Mouse (Mus musculus) erythroid progenitor cell, adult 5-6 weeks (primary cell): ENCODE results near the gene Skida1. TPM values are rescaled to one million over a fixed set of nuclear protein-coding genes. Genes with fewer than 3 reads are reported as not detected.

Experiments
- ATAC-seq: replicated peaks from 2 replicates; pipeline ENCODE4 v1.8.0; 2016; ENCODE audit warnings: moderate number of reproducible peaks, mild to moderate bottlenecking, moderate TSS enrichment, inconsistent platforms; ENCODE audit not compliant: poor library complexity, low FRiP score, severe bottlenecking
- total RNA-seq, 2 experiments: library from RNA; stranded (forward) in 1 of 2; stranded (reverse) in 1 of 2; fragments of 150-400 nt in 1 of 2; fragments of 186-747, 209-891 nt in 1 of 2; gene quantifications; 2 replicates each; pipeline versions ENCODE4 v1.2.3 to v1.2.4; 2015 to 2017; ENCODE audit warnings: low replicate concordance in 2 of 2

Gene Skida1
- total RNA-seq, 2 experiments from 2014 or later = not detected

GRCm38 (mm10) chr2:18040347-18041160, 8.3 kb downstream of the Skida1 start:
- no peak for ATAC-seq

DNA sequence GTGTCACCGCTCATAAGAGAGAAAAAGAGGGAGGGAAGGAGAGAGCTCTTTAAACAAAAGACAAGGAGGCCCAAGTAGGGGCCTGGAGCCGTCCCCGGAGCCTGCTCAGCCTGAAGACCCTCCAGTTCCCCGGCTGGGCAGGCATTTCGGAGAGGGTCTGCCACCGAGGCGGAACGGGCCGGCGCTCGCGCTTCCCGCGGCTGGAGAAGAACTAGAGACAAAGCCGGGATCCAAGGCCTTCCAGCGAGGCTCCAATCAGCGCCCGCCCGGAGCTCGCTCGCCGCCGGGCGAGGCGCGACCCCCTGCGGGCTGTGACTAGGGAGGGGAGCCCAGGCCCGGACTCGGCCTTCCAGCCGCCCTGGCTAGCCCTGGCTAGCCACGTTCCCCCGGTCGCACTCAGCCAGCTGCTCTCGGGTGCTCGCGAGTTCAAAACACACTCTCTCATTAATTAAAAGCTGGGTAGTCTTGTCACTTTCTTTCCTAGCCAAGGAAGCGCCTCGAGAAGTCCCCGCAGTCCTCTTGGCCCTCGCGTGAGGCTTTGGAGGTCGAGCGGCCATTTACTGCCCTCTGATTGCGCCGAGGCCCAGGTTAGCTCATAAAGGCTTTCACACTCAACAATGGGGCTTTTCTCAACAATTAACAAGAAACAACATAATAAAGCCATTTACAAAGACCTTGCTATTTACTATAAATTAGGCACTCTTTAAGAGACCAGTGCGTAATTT, 9.1 kb downstream of the Skida1 start:
- ATAC-seq = no peak

- ATAC-seq = no peak
These were observed 9.9 kb downstream of the Skida1 start for GRCm38 (mm10) chr2:18038895-18039371.

- no peak for ATAC-seq
These were observed 10.6 kb downstream of the Skida1 start for GRCm38 (mm10) chr2:18038141-18038752.

GRCm38 (mm10) chr2:18037491-18037890, 11.4 kb downstream of the Skida1 start, which contains the start of gene A930004D18Rik:
Gene A930004D18Rik (minus strand): TSS chr2:18037737.
- no peak for ATAC-seq

- ATAC-seq = no peak
These were observed 14.2 kb downstream of the Skida1 start for GRCm38 (mm10) chr2:18034371-18035250.

- ATAC-seq = no peak
These were observed 15.4 kb downstream of the Skida1 start for GRCm38 (mm10) chr2:18033166-18034108.

DNA sequence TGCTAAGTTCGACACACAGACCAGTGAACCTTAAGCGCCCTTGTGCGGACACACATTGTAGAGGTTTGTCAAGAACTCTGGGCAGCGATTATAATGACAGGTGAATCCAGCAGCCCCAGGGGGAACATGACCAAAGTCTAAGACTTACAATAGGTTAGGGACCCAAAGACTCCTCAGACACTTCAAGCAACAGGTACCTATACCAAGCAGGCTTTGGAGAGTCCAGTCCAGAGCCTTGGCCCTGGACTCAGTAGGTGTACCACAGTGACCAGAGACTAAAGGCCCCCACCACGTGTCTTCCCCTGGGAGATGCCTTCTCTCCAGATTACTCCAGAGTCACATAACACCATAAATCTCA, 16.3 kb downstream of the Skida1 start:
- ATAC-seq = no peak

- no peak for ATAC-seq
These were observed 16.9 kb downstream of the Skida1 start for GRCm38 (mm10) chr2:18031831-18032537.

DNA sequence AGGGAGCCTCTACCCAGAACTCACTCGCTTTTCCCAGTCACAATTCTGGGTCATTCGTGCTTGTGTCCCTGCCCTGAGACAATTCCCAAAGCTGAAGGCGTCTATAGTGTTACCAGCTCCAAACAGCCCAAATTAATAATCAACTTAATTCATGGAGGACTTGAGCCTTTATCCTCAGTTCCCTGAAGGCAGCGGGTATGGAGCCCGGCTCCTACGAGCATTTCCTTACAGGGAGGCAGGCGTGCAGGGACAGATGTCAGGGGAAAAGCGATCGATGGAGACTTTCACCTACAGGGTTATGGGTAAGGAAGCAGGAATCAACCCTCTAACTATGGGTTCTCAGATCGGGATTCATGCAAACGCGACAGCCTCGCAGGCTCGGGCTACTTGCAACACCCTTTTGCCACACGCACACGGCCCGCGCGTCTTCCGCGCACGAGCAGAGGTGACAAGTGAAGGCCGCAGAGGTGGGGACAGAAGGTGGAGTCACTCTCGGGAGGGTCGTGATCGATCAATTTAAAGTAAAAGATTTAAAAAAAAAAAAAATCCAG, 17.5 kb downstream of the Skida1 start:
- ATAC-seq = no peak

DNA sequence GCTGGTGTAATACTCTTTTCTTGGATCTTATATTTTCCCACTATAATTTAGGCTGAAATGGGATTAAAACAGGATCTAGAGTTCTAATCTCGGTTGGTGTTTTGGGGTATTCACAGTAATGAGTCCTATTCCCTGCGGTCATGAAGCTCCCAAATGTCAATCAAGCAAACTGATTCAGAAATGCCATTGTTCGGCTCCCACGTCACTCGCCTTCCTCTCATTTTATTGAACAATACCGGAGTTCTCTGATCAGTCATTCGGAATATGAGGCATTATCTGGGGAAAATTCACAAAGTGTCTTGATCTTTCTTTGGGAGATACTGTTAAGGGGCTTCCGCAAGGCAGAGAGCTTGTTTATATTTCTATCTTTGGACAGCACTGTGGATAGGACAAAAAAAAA, 18.3 kb downstream of the Skida1 start:
- ATAC-seq = no peak

- no peak for ATAC-seq
These were observed 19.2 kb downstream of the Skida1 start for GRCm38 (mm10) chr2:18029656-18030055.

GRCm38 (mm10) chr2:18028140-18029021, 20.5 kb downstream of the Skida1 start:
- peak; percentile 64 for ATAC-seq

GRCm38 (mm10) chr2:18027448-18028139, 21.3 kb downstream of the Skida1 start:
- ATAC-seq = peak; percentile 90

DNA sequence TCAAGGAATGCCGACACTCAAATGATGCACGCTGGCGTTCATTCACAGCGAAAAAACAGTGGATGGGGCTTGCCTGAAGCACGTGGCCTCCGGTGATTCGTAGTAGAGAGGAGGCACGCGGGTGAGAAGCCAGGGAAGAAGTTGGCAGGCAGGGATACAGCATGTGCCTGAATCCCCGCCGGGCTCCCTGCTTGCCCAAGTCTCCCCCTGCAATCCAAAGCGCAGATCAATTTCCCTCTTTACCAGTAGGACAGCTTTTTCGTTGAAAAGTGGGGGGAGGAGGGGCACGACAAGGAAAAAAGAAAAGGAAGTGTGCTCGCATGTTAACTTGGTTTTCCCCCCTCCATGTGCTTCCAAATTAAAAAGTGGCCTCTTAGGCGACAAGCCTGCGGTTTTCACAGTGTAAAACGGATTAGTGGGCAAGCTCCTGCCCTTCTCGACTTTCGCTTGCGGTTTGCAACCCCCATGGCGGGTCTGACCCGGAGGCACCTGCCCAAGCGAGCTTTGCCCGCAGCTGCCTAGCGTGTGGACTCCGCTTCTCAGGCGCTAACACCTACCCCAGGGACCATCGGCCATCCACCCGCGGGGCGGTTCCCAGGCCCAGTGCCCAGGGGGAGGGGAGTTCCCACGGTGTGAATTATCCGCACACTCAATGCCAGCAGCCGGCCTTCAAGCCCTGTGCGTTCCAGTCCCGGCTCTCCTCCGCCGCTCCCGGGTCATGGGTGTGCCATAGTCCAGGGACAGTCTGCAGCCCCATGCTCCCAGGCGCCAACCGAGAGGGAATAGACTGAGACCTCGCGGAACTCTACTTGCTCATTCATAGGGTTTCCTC, 22.5 kb downstream of the Skida1 start:
- no peak for ATAC-seq
